Mouse (Mus musculus) thymus, adult 2 months (tissue): ENCODE results near the gene Mex3b. TPM values are rescaled to one million over a fixed set of nuclear protein-coding genes. Genes with fewer than 3 reads are reported as not detected.

Experiments
- DNase-seq: peaks from one replicate; pipeline ENCODE4 v3.0.0; 2021
- H3K27ac ChIP-seq: fragments of 200-500 bp; 2 replicates; pipeline ENCODE4 v1.5.1; 2012; ENCODE audit warnings: low read length, control low read depth; ENCODE audit not compliant: control insufficient read depth, insufficient read depth
- H3K27me3 ChIP-seq: fragments of 200-500 bp; 2 replicates; pipeline ENCODE4 v1.6.1; 2012; ENCODE audit warnings: mild to moderate bottlenecking, low read length, moderate library complexity, mixed read lengths; ENCODE audit not compliant: control insufficient read depth, insufficient read depth
- H3K36me3 ChIP-seq: fragments of 200-500 bp; 2 replicates; pipeline ENCODE4 v1.6.1; 2012; ENCODE audit warnings: mild to moderate bottlenecking, low read length, moderate library complexity; ENCODE audit not compliant: control insufficient read depth, insufficient read depth
- H3K4me1 ChIP-seq: fragments of 200-500 bp; replicated peaks from 2 replicates; pipeline ENCODE4 v1.6.1; 2012; ENCODE audit warnings: low read length; ENCODE audit not compliant: control insufficient read depth, insufficient read depth
- H3K4me3 ChIP-seq: fragments of 200-500 bp; 2 replicates; pipeline ENCODE4 v1.5.1; 2012; ENCODE audit warnings: mild to moderate bottlenecking, low read length, control low read depth, moderate library complexity; ENCODE audit not compliant: control insufficient read depth, insufficient read depth
- CTCF ChIP-seq: fragments of 200-500 bp; IDR thresholded peaks from 2 replicates; pipeline ENCODE4 v1.5.1; 2012; ENCODE audit warnings: mild to moderate bottlenecking, control low read depth, low read length, moderate library complexity, borderline replicate concordance; ENCODE audit not compliant: control insufficient read depth, poor library complexity, insufficient read depth; ENCODE audit errors: extremely low read depth
- POLR2A ChIP-seq: fragments of 200-500 bp; IDR thresholded peaks from 2 replicates; pipeline ENCODE4 v1.6.1; 2012; ENCODE audit warnings: mild to moderate bottlenecking, low read length, control low read depth, moderate library complexity; ENCODE audit not compliant: control insufficient read depth, poor library complexity, insufficient read depth; ENCODE audit errors: extremely low read depth
- WGBS: fragments of 180-500 bp; shearing (Covaris S2); methylation state at CpG from one replicate; pipeline ENCODE4 v1.1.7; 2018; 5-methylcytosine and 5-hydroxymethylcytosine counted together
- polyA plus RNA-seq: library from polyadenylated mRNA; depleted of rRNA; stranded (reverse); fragments of >200 nt; gene quantifications from 2 replicates; pipeline ENCODE4 v1.2.3, GENCODE M21; 2012; rRNA removed

The Mex3b gene
- polyA plus RNA-seq = 75.3 and 77.1 TPM in 2 replicates

DNA sequence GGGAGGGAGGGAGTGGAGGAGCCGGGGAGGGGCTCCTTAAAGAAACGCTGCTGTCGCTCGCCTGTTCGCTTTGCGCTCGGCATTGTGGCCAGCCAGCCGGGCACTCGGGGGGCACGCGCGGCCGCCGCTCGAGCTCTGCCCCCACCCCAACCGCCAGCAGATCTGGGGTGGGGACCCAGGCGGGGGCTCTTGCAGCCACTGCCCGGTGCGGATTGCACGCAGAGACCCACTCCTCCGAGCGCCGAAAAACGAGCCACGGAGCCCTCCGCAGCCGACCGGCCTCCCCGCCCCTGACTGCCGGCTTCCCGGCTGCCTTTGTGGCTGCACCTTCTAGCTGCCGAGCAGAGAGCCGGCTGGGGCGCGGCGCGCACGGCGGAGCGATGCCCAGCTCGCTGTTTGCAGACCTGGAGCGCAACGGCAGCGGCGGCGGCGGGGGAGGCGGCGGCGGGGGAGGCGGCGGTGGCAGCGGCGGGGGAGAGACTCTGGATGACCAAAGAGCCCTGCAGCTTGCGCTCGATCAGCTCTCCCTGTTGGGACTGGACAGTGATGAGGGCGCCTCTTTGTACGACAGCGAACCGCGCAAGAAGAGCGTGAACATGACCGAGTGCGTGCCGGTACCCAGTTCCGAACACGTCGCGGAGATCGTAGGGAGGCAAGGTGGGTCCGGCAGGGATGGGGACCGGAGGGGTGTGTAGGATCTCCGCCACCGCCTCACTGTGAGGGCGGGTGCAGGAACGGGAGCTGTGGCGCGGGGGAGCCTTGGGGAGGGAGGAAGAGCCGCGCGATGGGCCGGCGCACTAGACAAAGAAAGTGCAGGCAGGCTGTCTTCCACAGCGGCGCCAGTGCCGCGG, at the start of gene Mex3b:
Mex3b (plus strand) TSS at position 63 of the 851 bp plus-strand sequence.
- Histone ChIP-seq H3K27ac (peak within 1 kb of the TSS; percentile 91), H3K4me3 (peak within 1 kb of the TSS; percentile 97), H3K4me1 (peaks cover 18% of the 10 kb centered on the region), H3K36me3 (0 out of 2 replicates have a peak, but pooled peaks cover 3% of the 10 kb centered on the region), H3K27me3 (no peaks in the 10 kb centered on the region)
- WGBS = under 1% methylated on average over 74 of the region's 87 CpGs
- TF ChIP-seq POLR2A = peak; percentile 54; the same call in 1 of the 2 replicates
- TF ChIP-seq CTCF = no peak
- DNase-seq = peak; percentile 64

DNA sequence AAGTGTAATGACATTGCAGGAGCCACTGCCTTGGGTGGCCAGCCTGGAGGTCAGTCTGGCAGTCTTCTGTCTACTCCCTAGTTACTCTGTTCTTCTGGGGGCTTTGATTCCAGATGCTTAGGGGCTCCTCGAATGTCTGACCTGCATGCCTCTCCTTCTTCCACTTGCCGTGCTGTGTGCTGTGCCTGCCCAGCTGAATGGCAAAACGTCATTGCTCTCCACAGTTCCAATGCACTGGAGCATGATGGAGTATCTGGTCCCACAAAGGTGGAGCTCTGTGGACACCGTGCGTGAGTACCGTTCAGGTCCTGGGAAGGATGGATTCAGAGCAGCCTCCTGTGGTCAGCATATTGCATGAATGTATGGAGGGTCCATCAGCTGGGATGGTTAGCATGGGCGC, 47.6 kb upstream of the Mex3b start:
- no peak for DNase-seq
- WGBS = 96% methylated on average over 7 of the region's 7 CpGs
- no peak for TF ChIP-seq CTCF
- no peak overlapping the region for H3K27ac ChIP-seq
- H3K4me1 ChIP-seq = peaks cover 5% of the 10 kb centered on the region
- H3K27me3 ChIP-seq = no peaks in the 10 kb centered on the region
- no peak overlapping the region for H3K4me3 ChIP-seq
- H3K36me3 ChIP-seq = no peaks in the 10 kb centered on the region

DNA sequence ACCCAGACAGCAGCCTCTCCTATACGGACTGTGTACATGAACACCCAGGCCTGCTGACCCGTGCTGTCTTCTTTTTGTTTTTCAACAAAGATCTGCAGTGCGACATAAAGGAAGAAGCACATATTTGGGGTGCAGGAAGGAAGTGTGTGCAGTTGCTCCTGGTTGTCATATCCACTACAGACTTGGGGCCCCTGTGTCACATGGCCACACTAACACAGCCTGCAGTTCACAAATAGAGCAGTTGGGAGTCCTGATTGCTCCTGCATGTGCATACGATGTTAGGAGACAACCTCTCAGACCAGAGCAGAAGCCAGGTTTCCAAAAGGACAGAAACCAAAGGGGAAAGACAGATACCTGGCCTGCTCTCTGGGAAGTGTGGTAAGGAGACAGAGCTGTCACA, 46.5 kb upstream of the Mex3b start:
- H3K27me3 ChIP-seq = no peaks in the 10 kb centered on the region
- TF ChIP-seq CTCF (no peak), POLR2A (no peak)
- H3K27ac ChIP-seq = no peak overlapping the region
- no peak overlapping the region for H3K4me3 ChIP-seq
- peaks cover 5% of the 10 kb centered on the region for H3K4me1 ChIP-seq
- 29% methylated on average over 4 of the region's 4 CpGs for WGBS
- peak; percentile 26 for DNase-seq
- no peaks in the 10 kb centered on the region for H3K36me3 ChIP-seq

DNA sequence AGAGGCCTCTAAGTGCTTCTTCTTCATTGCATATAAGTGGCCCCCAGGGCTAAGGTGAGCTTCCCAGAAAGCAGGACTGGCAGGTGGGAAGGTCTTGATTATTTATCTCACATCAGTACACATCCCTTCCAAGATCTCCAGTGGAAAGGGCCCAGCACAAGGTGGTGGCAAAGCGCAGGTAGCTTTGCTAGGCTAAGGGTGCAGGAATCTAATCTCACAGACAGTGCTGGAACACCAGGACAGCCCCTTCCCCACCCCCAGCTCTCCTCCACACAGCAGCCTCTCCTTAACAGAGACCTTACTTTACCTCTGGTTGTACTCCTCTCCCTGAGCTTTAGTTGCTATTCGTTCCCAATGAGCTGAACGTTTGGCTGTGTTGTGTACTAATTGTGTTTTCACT, 45.6 kb upstream of the Mex3b start:
- no peaks in the 10 kb centered on the region for H3K36me3 ChIP-seq
- no peak overlapping the region for H3K27ac ChIP-seq
- TF ChIP-seq POLR2A (no peak), CTCF (no peak)
- H3K4me1 ChIP-seq = peaks cover 5% of the 10 kb centered on the region
- no peak overlapping the region for H3K4me3 ChIP-seq
- 93% methylated on average over 3 of the region's 3 CpGs for WGBS
- no peaks in the 10 kb centered on the region for H3K27me3 ChIP-seq
- DNase-seq = no peak

DNA sequence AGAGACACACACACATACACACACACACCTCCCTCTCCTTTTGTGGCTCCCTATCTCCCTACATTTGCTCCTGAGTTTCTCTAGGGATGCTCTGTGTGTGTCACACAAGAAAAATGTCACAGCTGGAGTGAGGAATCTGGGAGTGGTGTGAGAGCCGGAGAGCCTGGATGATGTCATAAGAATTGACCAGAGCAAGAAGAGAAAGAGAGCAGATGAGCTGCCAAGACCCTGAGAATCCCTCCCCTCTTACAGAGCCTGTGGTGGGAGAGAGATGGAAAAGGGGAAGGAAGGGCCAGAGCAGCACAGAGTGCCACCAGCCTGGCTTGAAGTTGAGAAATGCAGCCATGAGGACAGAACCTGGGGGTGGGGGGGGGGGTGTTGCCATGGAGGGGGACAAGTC, 44.6 kb upstream of the Mex3b start:
- Histone ChIP-seq H3K27ac (no peak overlapping the region), H3K4me1 (peaks cover 5% of the 10 kb centered on the region), H3K27me3 (no peaks in the 10 kb centered on the region), H3K4me3 (no peak overlapping the region), H3K36me3 (no peaks in the 10 kb centered on the region)
- 100% methylated on average over 1 of the region's 1 CpGs for WGBS
- no peak for DNase-seq
- TF ChIP-seq POLR2A = no peak
- TF ChIP-seq CTCF = no peak

DNA sequence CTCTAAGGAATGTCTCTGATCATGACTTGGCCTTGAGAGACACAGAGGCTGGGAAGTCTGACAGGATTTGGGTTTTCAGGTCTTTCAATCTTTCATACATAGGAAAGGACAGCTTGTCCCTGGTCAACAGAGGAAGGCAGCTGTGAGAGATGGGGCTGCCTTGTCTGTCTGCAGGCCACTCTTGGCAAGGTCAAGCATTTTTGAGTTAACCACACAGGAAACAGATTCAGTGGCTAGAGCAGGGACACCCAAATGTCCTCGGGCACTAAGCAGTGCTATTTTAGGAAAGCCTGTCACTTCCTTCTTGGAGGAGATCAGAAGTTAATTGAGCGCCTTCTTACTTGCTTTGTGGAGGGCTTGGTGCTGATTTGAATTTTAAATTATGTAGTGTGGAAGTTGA, 38.9 kb upstream of the Mex3b start:
- Histone ChIP-seq H3K27me3 (no peaks in the 10 kb centered on the region), H3K4me3 (no peak overlapping the region), H3K4me1 (no peaks in the 10 kb centered on the region), H3K36me3 (no peaks in the 10 kb centered on the region), H3K27ac (no peak overlapping the region)
- TF ChIP-seq CTCF = no peak
- TF ChIP-seq POLR2A = no peak
- 46% methylated on average over 2 of the region's 2 CpGs for whole genome bisulfite sequencing
- no peak for DNase-seq
